Mouse (Mus musculus): ENCODE results near the gene Faim.

Gene Faim

GRCm38 (mm10) chr9:98974898-98975297 lies 11.3 kb upstream of the Faim start:
- DNase-seq (ENCODE audit: low read depth), result no peak

DNA sequence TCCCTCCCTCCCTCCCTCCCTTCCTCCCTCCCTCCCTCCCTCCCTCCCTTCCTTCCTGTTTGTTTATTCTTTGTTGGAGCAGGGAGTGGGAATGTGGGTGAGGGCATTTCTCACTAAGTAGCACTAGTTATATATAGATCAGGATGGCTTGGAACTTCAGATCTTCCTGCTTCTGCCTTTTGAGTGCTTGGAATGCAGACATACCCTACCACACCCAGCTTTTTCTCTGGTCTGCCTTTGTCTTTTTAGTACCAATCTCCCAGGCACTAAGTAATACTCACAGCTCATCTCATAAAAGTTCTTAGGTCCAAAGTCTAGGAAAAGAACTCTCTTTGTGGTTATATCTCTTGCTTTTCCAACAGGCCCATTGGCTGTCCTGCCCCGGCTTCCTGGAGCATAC lies 10.1 kb upstream of the Faim start:
- no peak for DNase-seq (ENCODE audit: low read depth)

- no peak for DNase-seq (ENCODE audit: low read depth)
Measured at GRCm38 (mm10) chr9:98976520-98976919, 9.7 kb upstream of the Faim start.

DNA sequence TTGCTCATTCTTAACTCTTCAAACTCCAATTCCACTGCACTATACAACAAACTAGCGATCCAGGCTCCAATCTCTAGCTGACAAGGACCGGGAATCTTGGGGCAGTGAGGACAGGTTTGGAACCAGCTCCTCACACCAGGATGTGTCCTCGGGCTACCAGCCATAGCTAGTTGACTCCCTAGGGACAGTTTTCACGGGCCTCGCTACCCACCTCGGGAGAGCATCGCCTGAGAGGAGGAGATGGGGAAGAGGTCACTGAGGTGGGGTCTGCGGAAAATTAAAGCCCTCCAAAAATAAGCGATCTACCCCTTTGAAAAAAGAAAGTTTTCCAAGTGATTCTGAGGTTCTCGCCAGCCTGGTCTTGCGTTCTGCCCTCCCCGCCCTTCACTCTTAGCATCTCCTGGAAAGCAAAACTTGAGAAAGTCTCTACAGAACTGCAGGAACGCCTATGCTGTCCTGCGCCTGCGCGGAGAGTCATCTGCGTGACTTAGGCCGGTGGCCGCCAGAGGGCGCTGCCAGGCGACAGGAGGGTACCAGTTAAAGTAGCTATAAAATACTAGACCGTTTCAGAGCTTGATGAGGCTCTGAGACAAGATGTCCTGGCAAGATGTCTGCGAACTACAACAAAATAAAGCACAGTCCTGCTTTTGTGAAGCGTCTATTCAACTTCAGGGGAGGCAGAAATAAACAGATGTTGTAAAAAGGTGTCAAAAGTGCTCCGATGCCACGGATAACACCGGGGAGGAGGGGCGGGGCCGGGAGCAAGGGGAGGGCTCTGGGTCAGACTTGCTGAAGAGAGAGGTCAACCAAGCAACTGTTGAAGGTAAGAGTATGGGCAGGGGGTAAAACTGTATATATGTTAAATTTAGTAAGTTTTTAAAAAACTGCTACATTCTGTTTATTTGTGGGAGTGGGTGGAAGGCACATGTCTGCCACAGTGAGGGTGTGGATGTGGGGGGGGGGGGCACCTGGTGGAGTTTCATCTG lies 6.4 kb upstream of the Faim start:
- peak; percentile 81 for DNase-seq (ENCODE audit: low read depth)

- no peak for DNase-seq (ENCODE audit: low read depth)
Measured at GRCm38 (mm10) chr9:98986476-98987096, 413 bp downstream of the Faim start.

DNA sequence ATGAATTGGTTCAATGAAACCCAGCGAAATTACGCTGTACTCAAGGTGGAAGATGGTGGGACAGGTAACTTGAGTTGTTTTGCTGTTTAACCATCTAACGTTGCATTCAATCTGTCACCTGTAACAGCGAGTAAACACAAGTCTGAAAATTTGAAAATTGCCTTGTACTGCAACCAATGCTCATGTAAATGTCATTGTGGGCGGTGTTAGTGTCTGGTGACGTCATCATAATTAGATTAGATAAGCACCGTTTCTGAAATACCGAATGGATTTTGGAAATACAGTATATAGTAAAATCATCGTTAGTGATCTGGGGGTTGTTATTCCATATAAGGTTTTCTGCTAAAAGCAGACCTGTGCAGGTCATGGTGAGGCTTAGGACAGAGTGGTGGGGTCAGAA lies 958 bp downstream of the Faim start:
- DNase-seq (ENCODE audit: low read depth), result no peak

DNA sequence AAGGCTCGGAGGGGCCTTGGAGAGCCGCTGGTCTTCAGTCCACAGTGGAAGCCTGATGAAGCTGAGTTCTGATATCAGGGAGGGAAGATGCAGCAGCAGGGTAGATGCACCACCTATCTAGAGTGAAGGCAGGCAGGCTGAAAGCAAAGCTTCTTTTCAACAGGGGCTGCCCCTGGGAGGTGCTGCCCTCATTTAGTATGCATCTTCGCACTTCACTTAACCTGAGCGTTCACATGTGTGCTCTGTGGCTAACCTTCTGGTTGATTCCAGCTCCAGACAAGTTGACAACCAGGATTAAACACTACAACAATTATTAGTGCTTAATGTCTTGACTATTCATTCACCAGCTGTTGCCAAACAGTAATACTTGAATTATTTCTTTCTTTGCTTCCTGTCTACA lies 7.9 kb downstream of the Faim start:
- no peak for DNase-seq (ENCODE audit: low read depth)

GRCm38 (mm10) chr9:98999881-99000339 lies 13.7 kb downstream of the Faim start:
- DNase-seq (ENCODE audit: low read depth), result no peak

DNA sequence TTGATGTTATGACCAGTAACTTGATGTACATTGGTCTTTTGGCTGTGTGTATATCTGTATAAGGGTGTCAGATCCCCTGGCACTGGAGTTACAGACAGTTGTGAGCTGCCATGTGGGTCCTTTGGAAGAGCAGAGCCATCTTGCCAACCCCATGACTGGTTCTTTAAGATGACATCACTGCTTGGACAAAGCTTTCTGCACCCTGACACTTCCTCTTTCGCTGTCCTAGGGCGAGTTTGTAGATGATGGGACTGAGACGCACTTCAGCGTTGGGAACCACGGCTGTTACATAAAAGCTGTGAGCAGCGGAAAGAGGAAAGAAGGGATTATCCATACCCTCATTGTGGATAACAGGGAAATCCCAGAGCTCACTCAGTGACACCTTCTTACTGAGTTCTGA lies 15.2 kb downstream of the Faim start:
- DNase-seq (ENCODE audit: low read depth), result no peak

DNA sequence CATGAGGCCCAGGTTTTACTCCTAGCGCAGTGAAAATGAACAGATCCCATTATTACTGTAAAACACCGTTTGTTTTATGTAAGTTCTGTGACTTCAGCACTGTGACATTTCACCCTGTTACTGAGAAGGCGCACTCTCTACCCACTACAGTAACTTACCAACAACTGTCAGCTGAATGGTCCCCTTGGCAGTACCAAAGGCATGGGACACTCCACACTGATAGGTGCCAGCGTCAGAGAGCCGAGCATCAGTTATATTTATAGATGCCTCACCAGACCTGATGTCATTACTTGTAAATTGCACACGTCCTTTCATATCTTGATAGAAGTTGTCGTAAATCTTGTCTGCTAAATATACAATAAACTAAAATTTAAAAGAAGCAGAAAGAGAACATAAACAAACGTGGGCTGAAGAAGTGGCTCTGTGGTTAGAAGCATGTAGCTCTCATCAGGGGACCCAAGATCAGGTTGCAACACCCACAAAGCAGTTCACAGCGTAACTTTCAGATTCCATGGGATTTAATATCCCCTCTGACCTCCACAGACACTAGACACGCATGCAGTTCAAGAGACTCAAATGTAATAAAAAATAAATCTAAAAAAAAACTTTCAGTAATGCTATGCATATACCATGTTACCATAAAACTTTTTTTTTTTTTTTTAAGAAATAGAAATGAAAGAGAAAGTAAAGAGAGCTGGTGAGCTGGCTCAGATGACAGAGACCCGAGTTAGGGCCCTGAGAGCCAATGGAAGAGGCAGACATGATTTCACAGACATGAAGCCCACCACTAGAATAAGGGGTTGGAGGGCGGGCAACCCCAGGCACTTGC lies 23.1 kb downstream of the Faim start:
- no peak for DNase-seq (ENCODE audit: low read depth)

- no peak for DNase-seq (ENCODE audit: low read depth)
Measured at GRCm38 (mm10) chr9:99009898-99010199, 23.7 kb downstream of the Faim start.

DNA sequence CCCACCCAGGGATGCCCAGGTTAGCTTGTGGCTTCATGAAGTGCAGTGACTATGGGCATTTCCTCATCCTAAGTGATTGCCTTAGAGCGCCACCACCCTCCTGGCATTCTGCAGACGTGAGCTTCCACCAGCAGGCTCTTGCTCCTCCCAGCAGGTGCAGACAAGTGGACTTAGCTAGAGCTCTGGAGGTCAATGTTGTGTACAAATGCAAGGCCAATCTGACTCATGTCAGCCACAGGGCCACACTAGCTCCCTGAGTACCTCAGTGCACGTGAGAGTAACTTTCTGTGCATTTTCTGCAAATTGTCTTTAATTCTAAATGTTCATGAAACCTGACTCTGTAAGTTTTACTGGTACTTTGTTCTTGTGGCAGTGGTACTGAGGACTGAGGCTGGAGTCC lies 30.1 kb downstream of the Faim start:
- no peak for DNase-seq (ENCODE audit: low read depth)

DNA sequence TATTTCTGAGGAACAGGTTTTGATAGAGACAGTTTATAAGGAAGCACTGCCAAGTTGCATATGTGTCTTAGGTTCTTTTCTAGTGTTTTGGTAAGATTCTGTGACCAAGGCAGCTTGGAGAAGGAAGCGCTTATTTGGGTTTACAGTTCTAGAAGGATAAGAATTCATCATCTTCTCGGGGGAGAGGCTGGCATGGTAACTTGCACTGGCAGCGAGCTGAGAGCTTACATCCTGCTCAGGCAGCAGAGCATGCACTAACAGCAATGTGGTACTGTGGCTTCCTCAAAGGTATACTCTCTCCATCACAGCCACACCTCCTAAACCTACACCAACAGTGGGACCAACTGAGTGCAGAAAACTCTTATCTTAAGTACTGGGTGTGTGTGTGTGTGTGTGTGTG lies 30.6 kb downstream of the Faim start:
- no peak for DNase-seq (ENCODE audit: low read depth)

GRCm38 (mm10) chr9:99017679-99018078 lies 31.5 kb downstream of the Faim start:
- DNase-seq (ENCODE audit: low read depth), result no peak

GRCm38 (mm10) chr9:99021166-99021565 lies 35.0 kb downstream of the Faim start:
- no peak for DNase-seq (ENCODE audit: low read depth)

- no peak for DNase-seq (ENCODE audit: low read depth)
Measured at GRCm38 (mm10) chr9:99021751-99022150, 35.6 kb downstream of the Faim start.

- DNase-seq (ENCODE audit: low read depth), result no peak
Measured at GRCm38 (mm10) chr9:99032031-99032430, 45.9 kb downstream of the Faim start.

GRCm38 (mm10) chr9:99034111-99034510 lies 47.9 kb downstream of the Faim start:
- DNase-seq (ENCODE audit: low read depth), result no peak

DNA sequence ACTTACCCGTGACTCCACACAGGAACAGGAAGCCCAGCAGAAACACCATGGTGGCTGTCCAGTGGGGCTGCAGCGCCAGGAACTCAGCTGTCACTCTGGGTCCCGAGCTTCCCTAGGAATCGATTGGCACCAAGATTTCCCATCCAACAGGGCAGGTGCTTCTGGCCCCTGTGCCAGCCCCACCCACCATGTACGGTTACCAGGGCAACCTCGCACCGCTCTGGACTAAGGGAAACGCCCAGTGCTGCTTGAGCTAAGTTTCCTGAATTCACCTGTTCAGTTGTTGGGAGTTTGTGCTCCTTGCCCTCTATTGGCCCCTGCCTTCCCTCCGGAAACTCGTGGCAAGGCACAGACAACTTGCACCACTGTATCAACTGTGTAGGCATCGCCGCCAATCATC lies 49.4 kb downstream of the Faim start, which contains the start of gene Gm1123:
Gene Gm1123 (minus strand): TSS at position 141 of the 400 bp plus-strand sequence.
- DNase-seq (ENCODE audit: low read depth), result no peak

DNA sequence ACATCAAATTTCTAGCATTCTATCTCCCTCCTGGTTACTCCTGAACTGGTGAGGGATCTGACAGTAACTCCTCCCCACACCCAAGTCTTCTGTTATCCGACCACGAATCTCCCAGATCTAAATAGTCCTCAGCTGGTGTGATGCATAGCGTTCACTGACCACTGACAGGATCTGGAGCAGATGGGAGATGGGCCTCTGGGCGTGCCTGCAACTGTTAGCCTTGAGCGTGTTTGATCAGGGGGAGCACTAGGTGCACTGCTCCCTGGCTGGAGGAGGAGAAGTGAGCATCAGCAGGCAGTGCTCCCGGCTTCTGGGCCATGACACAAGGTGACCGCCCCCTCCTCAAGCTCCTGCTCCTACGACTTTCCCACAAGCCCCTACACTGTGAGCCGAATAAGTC lies 55.8 kb downstream of the Faim start:
- DNase-seq (ENCODE audit: low read depth), result no peak

DNA sequence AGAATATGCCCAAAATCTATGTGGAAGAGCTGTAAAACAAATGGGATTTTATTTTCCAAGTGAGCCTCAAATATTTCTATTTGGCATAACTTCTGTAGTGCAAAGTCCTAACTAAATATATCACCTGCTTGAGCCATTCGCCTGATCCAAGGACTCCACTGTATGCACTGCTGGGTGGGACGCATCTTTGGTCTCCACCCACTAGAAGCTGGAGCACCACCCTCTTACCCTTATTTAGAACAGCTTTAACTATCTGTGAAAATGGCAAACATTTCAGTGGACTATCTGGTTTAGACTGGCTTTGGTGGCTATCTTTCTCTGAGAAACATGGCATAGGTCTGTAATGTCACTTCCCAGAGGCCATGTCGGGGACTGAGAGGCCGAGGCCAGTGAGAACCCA lies 56.5 kb downstream of the Faim start:
- DNase-seq (ENCODE audit: low read depth), result no peak

GRCm38 (mm10) chr9:99044761-99045160 lies 58.6 kb downstream of the Faim start:
- no peak for DNase-seq (ENCODE audit: low read depth)
